Mouse (Mus musculus) megakaryocyte, embryonic 14.5 days (primary cell): ENCODE results near the gene A530084C06Rik. TPM values are rescaled to one million over a fixed set of nuclear protein-coding genes. Genes with fewer than 3 reads are reported as not detected.
A peak's percentile ranks its signal among the peaks of the same experiment; 100 is the strongest.

Source experiments
- H3K27me3 ChIP-seq: replicated peaks from 2 replicates; pipeline ENCODE3; 2012; ENCODE audit warnings: inconsistent platforms
- H3K36me3 ChIP-seq: replicated peaks from 2 replicates; pipeline ENCODE3; 2012; ENCODE audit warnings: low read length, inconsistent platforms, mixed read lengths
- H3K4me1 ChIP-seq: 2 replicates; pipeline ENCODE4 v1.6.1; 2012; ENCODE audit warnings: inconsistent platforms
- H3K4me3 ChIP-seq: replicated peaks from 2 replicates; pipeline ENCODE3; 2012; ENCODE audit warnings: moderate library complexity, mild to moderate bottlenecking, inconsistent platforms
- H3K9me3 ChIP-seq: 2 replicates; pipeline ENCODE4 v1.6.1; 2012; ENCODE audit warnings: inconsistent platforms
- FLI1 ChIP-seq: IDR thresholded peaks from 2 replicates; pipeline ENCODE4 v1.6.1; 2012; ENCODE audit warnings: low read length, inconsistent platforms, mixed read lengths
- GATA1 ChIP-seq: IDR thresholded peaks from 3 replicates; pipeline ENCODE4 v1.6.1; 2012; ENCODE audit warnings: mixed read lengths, low read length, inconsistent platforms, borderline replicate concordance
- polyA plus RNA-seq: library from polyadenylated mRNA; stranded (reverse); fragments of >175 nt; gene quantifications from 2 replicates; pipeline ENCODE4 v1.2.3, GENCODE M21; 2012; ENCODE audit warnings: low replicate concordance; ENCODE audit not compliant: insufficient read depth

The A530084C06Rik gene
- 0.06 and 0.68 TPM in 2 replicates for polyA plus RNA-seq

DNA sequence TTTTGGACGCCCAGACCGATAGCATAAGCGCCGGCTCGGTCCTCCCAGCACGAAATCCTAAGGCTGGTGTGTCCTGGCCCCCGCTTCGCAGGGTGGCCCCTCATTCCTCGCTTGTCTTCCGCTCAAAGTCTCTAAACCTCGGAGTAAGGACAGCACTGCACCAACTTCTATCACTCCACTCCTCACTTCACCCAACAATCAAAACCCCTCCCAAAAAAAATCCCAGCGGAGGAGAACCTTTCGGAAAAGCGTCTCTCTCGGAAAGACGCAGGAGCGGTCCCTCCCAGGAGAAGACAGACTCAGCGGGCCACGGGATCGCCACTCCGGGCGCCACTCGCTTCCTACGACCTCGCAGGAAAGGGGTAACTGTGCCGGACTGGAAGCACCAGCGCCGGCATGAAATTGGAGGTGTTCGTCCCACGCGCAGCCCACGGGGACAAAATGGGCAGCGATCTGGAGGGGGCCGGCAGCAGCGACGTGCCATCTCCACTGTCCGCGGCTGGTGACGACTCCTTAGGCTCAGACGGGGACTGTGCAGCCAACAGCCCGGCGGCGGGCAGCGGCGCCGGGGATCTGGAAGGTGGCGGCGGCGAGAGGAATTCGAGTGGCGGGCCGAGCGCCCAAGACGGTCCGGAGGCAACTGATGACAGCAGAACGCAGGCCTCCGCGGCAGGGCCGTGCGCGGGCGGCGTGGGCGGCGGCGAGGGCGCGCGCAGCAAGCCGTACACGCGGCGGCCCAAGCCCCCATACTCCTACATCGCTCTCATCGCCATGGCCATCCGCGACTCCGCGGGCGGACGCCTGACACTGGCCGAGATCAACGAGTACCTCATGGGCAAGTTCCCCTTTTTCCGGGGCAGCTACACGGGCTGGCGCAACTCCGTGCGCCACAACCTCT lies at the start of gene A530084C06Rik:
Gene A530084C06Rik (minus strand): TSS at position 813 of the 898 bp plus-strand sequence.
- Histone ChIP-seq H3K9me3 (peaks cover 10% of the 10 kb centered on the region), H3K4me3 (peak within 1 kb of the TSS; percentile 90), H3K36me3 (no peaks in the 10 kb centered on the region), H3K27me3 (peaks cover 87% of the 10 kb centered on the region), H3K4me1 (peaks cover 33% of the 10 kb centered on the region)
- TF ChIP-seq GATA1 = no peak
- TF ChIP-seq FLI1 = no peak

DNA sequence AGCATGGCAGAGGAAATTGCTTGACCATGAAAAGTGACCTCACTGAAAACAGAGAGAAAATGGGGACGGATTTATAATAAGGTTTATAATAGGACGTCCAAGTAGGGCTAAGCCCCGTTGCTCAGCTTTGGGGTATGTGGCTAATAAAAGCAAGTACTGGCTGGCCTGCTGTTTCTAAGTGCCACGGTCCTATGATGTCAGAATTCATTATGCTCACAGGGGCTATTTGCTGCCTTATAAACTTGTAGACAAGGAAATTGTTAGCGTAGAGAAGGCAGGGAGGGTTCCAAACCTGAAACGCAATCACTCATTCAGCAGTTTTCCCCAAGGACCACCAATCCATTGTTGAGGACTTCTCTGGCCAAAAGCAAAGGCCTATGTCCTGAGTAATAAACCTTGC lies 44.8 kb upstream of the A530084C06Rik start:
- H3K9me3 ChIP-seq = no peaks in the 10 kb centered on the region
- peaks cover 4% of the 10 kb centered on the region for H3K27me3 ChIP-seq
- no peaks in the 10 kb centered on the region for H3K4me1 ChIP-seq
- H3K4me3 ChIP-seq = no peak overlapping the region
- TF ChIP-seq GATA1 (no peak), FLI1 (no peak)
- no peaks in the 10 kb centered on the region for H3K36me3 ChIP-seq

GRCm38 (mm10) chr13:31599576-31599975 lies 40.4 kb upstream of the A530084C06Rik start:
- no peaks in the 10 kb centered on the region for H3K4me1 ChIP-seq
- no peaks in the 10 kb centered on the region for H3K27me3 ChIP-seq
- TF ChIP-seq FLI1 (no peak), GATA1 (no peak)
- H3K36me3 ChIP-seq = no peaks in the 10 kb centered on the region
- no peak overlapping the region for H3K4me3 ChIP-seq
- no peaks in the 10 kb centered on the region for H3K9me3 ChIP-seq

GRCm38 (mm10) chr13:31587341-31587740 lies 28.2 kb upstream of the A530084C06Rik start:
- no peak overlapping the region for H3K4me3 ChIP-seq
- TF ChIP-seq FLI1 (no peak), GATA1 (no peak)

DNA sequence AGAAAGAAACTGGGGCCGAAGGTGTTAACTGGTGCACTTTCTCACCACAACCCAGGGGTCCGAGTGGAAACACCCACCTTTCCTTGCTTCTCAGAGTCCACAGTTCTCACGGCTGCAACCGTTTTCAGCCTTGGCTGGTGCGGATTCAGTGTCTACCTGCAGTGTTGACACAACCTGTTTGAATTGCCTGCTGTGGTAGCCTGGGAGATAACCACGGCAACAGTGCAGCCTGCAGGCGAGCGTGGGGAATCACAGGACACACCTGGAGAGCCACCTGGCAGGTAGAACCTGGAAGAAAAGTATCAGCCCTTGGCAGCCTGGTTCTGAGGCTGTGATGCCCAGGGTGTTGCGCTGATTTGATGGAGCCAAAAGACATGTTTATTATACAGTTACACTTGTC lies 20.7 kb upstream of the A530084C06Rik start:
- no peaks in the 10 kb centered on the region for H3K36me3 ChIP-seq
- TF ChIP-seq FLI1 (no peak), GATA1 (no peak)
- H3K27me3 ChIP-seq = peaks cover 3% of the 10 kb centered on the region
- H3K9me3 ChIP-seq = no peaks in the 10 kb centered on the region
- no peak overlapping the region for H3K4me3 ChIP-seq
- H3K4me1 ChIP-seq = no peaks in the 10 kb centered on the region

More at GRCm38 (mm10) chr13:31587341-31587740, 28.2 kb upstream of the A530084C06Rik start:
- no peaks in the 10 kb centered on the region for H3K27me3 ChIP-seq
- H3K36me3 ChIP-seq = no peaks in the 10 kb centered on the region
- H3K4me1 ChIP-seq = no peaks in the 10 kb centered on the region
- H3K9me3 ChIP-seq = peaks cover 3% of the 10 kb centered on the region; the same call in 1 of the 2 replicates

DNA sequence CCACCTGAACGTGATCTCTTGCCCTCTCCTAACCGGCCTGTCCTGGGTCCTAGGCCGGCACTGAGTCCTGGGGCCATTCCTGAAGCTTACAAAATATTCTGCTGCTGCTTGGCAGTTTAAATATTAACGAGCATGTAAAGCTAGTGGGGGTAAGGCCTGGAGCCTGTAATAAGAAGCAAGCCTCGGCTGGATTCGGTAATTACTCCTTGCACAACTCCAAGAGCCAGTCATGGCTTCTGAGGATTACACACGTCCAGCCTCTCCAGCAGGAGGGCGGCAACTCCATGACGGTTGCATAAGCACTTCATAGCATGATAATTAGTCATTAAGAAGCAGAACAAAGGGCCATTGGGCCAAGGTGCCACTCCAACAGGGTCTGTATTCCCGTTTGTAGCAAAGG lies 19.3 kb upstream of the A530084C06Rik start:
- H3K36me3 ChIP-seq = no peaks in the 10 kb centered on the region
- TF ChIP-seq GATA1 (no peak), FLI1 (no peak)
- peaks cover 3% of the 10 kb centered on the region for H3K27me3 ChIP-seq
- no peaks in the 10 kb centered on the region for H3K4me1 ChIP-seq
- no peak overlapping the region for H3K4me3 ChIP-seq
- H3K9me3 ChIP-seq = no peaks in the 10 kb centered on the region

- Histone ChIP-seq H3K4me1 (no peaks in the 10 kb centered on the region), H3K4me3 (no peak overlapping the region)
- no peak for TF ChIP-seq GATA1
- TF ChIP-seq FLI1 = no peak
Measured at GRCm38 (mm10) chr13:31577576-31577975, 18.4 kb upstream of the A530084C06Rik start.

GRCm38 (mm10) chr13:31576696-31577095 lies 17.6 kb upstream of the A530084C06Rik start:
- Histone ChIP-seq H3K4me1 (no peaks in the 10 kb centered on the region), H3K27me3 (peaks cover 3% of the 10 kb centered on the region), H3K9me3 (no peaks in the 10 kb centered on the region), H3K4me3 (no peak overlapping the region), H3K36me3 (no peaks in the 10 kb centered on the region)
- no peak for TF ChIP-seq GATA1
- TF ChIP-seq FLI1 = no peak

More at GRCm38 (mm10) chr13:31577576-31577975, 18.4 kb upstream of the A530084C06Rik start:
- Histone ChIP-seq H3K27me3 (peaks cover 3% of the 10 kb centered on the region), H3K36me3 (no peaks in the 10 kb centered on the region), H3K9me3 (no peaks in the 10 kb centered on the region)

DNA sequence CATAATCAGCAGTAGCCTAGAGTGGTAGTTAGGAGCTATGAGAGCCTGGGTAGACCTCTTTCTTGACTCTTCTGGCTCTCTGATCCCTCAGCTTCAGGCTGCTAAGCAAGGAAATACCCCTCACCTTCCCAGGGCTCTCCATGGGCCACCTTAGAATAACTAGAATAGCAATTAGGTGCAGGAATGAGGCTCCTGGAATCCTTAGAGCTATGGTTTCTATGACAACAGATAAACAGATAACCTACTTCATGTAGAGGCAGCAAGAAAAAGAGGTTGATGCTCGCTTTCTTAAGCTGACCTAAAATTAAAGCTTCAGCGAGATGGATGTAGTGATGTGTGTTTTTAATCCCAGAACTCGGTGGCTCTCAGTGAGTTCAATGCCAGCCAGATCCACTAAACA lies 15.5 kb upstream of the A530084C06Rik start:
- no peak overlapping the region for H3K4me3 ChIP-seq
- H3K9me3 ChIP-seq = no peaks in the 10 kb centered on the region
- H3K4me1 ChIP-seq = no peaks in the 10 kb centered on the region
- TF ChIP-seq FLI1 (no peak), GATA1 (no peak)
- no peaks in the 10 kb centered on the region for H3K36me3 ChIP-seq
- peaks cover 6% of the 10 kb centered on the region for H3K27me3 ChIP-seq

GRCm38 (mm10) chr13:31572806-31573508 lies 13.8 kb upstream of the A530084C06Rik start:
- Histone ChIP-seq H3K9me3 (no peaks in the 10 kb centered on the region), H3K36me3 (no peaks in the 10 kb centered on the region), H3K4me1 (no peaks in the 10 kb centered on the region), H3K27me3 (peaks cover 8% of the 10 kb centered on the region), H3K4me3 (no peak overlapping the region)
- TF ChIP-seq GATA1 (no peak), FLI1 (no peak)
